Mouse (Mus musculus) brain, embryonic 14.5 days (tissue): ENCODE data around the gene Sds.

Experiments used
- CTCF ChIP-seq: fragments of 200-500 bp; IDR thresholded peaks from 2 replicates; pipeline ENCODE4 v1.5.1; 2012; ENCODE audit warnings: inconsistent platforms, mild to moderate bottlenecking, moderate library complexity, borderline replicate concordance; ENCODE audit not compliant: insufficient read depth, insufficient read length; ENCODE audit errors: extremely low read depth
- POLR2A ChIP-seq: fragments of 200-500 bp; IDR thresholded peaks from 2 replicates; pipeline ENCODE4 v1.6.1; 2012; ENCODE audit warnings: mild to moderate bottlenecking, inconsistent platforms, borderline replicate concordance; ENCODE audit not compliant: poor library complexity, insufficient read depth, insufficient read length, severe bottlenecking; ENCODE audit errors: extremely low read depth

DNA sequence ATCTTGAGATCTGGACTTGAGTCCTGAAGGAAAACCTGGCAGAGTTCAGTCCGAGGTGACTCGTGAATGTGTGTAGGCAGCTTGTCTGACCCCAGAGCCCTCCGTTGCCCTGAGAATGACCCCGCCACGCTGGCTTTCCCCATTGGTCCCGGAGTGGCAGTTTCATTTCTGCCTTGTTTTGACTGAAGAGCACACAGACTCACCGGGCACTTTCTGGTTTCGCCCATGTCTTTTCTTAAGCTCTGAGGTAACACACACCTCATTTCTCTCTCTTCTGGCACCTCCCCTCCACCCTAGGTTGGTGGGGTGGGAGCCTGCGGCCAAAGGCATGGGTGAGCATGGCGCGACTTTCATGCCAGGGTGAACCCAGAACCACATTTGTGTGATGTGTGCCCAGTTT is 50.0 kb downstream of the Sds start:
- no peak for TF ChIP-seq CTCF
- TF ChIP-seq POLR2A, result no peak
